Mouse (Mus musculus) kidney, postnatal 0 days (tissue): ENCODE measurements at regions not wholly inside any gene's neighbourhood (a gene's known extent, or its start where the extent isn't known, plus 50 kb on each side); places are given as distances from the start of the nearest gene placed in this dataset.

Experiments used
- ATAC-seq: fragments of 200-750 bp; cut with Nextera tagmentation; replicated peaks from 2 replicates; pipeline ENCODE4 v1.8.0; 2017; ENCODE audit warnings: low read depth, moderate number of reproducible peaks, moderate TSS enrichment, moderate library complexity; ENCODE audit not compliant: low FRiP score
- DNase-seq: peaks from one replicate; pipeline ENCODE4 v3.0.0-alpha.2; 2016; ENCODE audit warnings: low spot score
- H3K27ac ChIP-seq: fragments of 300-500 bp; sonication (generic); 2 replicates; pipeline ENCODE4 v1.5.1; 2014; ENCODE audit warnings: mild to moderate bottlenecking
- H3K27me3 ChIP-seq: fragments of 300-500 bp; sonication (generic); 2 replicates; pipeline ENCODE4 v1.6.1; 2014; ENCODE audit warnings: low read length, mixed read lengths; ENCODE audit not compliant: insufficient read depth
- H3K36me3 ChIP-seq: fragments of 300-500 bp; sonication (generic); 2 replicates; pipeline ENCODE4 v1.6.1; 2014; ENCODE audit warnings: low read length, mixed read lengths; ENCODE audit not compliant: insufficient read depth
- H3K4me1 ChIP-seq: fragments of 300-500 bp; sonication (generic); replicated peaks from 2 replicates; pipeline ENCODE4 v1.6.1; 2014; ENCODE audit warnings: antibody characterized with exemption, low read length, mixed read lengths; ENCODE audit not compliant: insufficient read depth
- H3K4me2 ChIP-seq: fragments of 300-500 bp; sonication (generic); 2 replicates; pipeline ENCODE4 v1.6.1; 2014; ENCODE audit warnings: mild to moderate bottlenecking, low read length, moderate library complexity, mixed read lengths
- H3K4me3 ChIP-seq: fragments of 300-500 bp; sonication (generic); replicated peaks from 2 replicates; pipeline ENCODE4 v1.5.1; 2014; ENCODE audit warnings: low read depth, low read length
- H3K9ac ChIP-seq: fragments of 300-500 bp; sonication (generic); 2 replicates; pipeline ENCODE4 v1.6.1; 2014; ENCODE audit warnings: low read depth, low read length
- H3K9me3 ChIP-seq: fragments of 300-500 bp; sonication (generic); replicated peaks from 2 replicates; pipeline ENCODE4 v1.6.1; 2016; ENCODE audit warnings: low read length, inconsistent platforms, mixed read lengths
- CTCF ChIP-seq: IDR thresholded peaks from 2 replicates; pipeline ENCODE4 v1.5.1; 2016; ENCODE audit warnings: antibody characterized with exemption, low read depth, mild to moderate bottlenecking, moderate library complexity
- WGBS: fragments of 180-500 bp; shearing (Covaris S2); extraction: QIAGEN DNeasy Blood & Tissue Kit; methylation state at CpG from one replicate; pipeline ENCODE4 v1.1.7; 2014; 5-methylcytosine and 5-hydroxymethylcytosine counted together

- ATAC-seq: peak; percentile 91
- peak; percentile 41 for DNase-seq
- Histone ChIP-seq H3K4me3 (no peak overlapping the region), H3K9ac (no peak overlapping the region), H3K27me3 (no peaks in the 10 kb centered on the region), H3K4me1 (no peaks in the 10 kb centered on the region; the same call in 1 of the 2 replicates), H3K9me3 (no peaks in the 10 kb centered on the region), H3K27ac (no peak overlapping the region), H3K36me3 (no peaks in the 10 kb centered on the region), H3K4me2 (no peak overlapping the region)
- no peak for TF ChIP-seq CTCF
- 30% methylated on average over 3 of the region's 3 CpGs for WGBS
These were observed 252.8 kb downstream of the Gm12728 start for GRCm38 (mm10) chr4:106042456-106042855.

DNA sequence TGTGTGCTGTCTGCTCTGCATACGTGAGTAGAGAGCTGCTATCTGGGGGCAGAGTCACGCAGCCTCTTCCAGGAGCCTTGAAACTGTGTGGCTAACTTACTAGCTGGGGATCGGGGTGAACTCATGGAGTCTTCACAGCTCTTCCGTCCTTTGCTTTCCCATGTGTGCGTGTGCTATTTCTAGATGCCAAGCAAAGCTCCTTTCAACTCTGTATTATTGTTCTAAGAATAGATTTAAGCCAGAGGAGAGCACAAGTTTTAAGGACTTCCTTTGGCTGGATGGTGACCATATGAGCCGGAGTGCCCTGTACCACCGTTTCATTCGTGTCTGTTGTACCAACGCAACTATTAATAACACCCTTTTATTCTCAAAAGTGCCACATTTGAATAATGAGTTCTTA lies 254.0 kb downstream of the Gm12728 start:
- no peak for TF ChIP-seq CTCF
- H3K27me3 ChIP-seq: no peaks in the 10 kb centered on the region
- H3K4me3 ChIP-seq: no peak overlapping the region
- H3K4me2 ChIP-seq: no peak overlapping the region
- DNase-seq (no peak), ATAC-seq (no peak)
- H3K4me1 ChIP-seq: no peaks in the 10 kb centered on the region; the same call in 1 of the 2 replicates
- H3K9me3 ChIP-seq: no peaks in the 10 kb centered on the region
- H3K27ac ChIP-seq: no peak overlapping the region
- no peak overlapping the region for H3K9ac ChIP-seq
- 81% methylated on average over 9 of the region's 9 CpGs for WGBS
- H3K36me3 ChIP-seq: no peaks in the 10 kb centered on the region

DNA sequence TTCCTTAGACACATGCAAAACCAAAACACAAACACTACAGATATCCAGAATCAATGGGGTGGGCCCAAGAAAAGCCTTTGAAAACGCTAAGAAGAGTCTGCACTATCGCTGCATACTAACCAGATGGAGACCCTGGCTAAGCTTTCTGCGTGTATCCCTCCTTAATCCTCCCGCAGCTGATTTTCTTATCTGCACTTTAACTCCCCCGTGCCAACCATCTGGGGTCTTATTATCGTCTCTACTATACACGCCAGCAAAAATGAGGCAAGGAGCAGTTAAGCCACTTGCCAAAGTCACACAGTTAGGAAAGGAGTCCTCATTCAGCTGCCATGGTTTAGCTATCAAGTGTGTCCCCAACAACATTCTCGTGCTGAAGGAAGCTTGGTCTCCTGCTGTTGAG lies 258.4 kb downstream of the Gm12728 start:
- no peak for ATAC-seq
- no peak for TF ChIP-seq CTCF
- no peak for DNase-seq
- Histone ChIP-seq H3K9ac (no peak overlapping the region), H3K9me3 (no peaks in the 10 kb centered on the region), H3K4me2 (no peak overlapping the region), H3K27me3 (no peaks in the 10 kb centered on the region), H3K36me3 (no peaks in the 10 kb centered on the region), H3K4me3 (no peak overlapping the region), H3K27ac (no peak overlapping the region), H3K4me1 (no peaks in the 10 kb centered on the region)
- WGBS: 69% methylated on average over 8 of the region's 8 CpGs

GRCm38 (mm10) chr4:106048797-106049196 lies 259.1 kb downstream of the Gm12728 start:
- H3K27ac ChIP-seq: no peak overlapping the region
- H3K4me3 ChIP-seq: no peak overlapping the region
- ATAC-seq: no peak
- H3K9ac ChIP-seq: no peak overlapping the region
- TF ChIP-seq CTCF: no peak
- no peaks in the 10 kb centered on the region for H3K9me3 ChIP-seq
- no peaks in the 10 kb centered on the region for H3K27me3 ChIP-seq
- no peaks in the 10 kb centered on the region for H3K4me1 ChIP-seq
- no peak for DNase-seq
- 78% methylated on average over 8 of the region's 8 CpGs for WGBS
- H3K36me3 ChIP-seq: no peaks in the 10 kb centered on the region
- no peak overlapping the region for H3K4me2 ChIP-seq

DNA sequence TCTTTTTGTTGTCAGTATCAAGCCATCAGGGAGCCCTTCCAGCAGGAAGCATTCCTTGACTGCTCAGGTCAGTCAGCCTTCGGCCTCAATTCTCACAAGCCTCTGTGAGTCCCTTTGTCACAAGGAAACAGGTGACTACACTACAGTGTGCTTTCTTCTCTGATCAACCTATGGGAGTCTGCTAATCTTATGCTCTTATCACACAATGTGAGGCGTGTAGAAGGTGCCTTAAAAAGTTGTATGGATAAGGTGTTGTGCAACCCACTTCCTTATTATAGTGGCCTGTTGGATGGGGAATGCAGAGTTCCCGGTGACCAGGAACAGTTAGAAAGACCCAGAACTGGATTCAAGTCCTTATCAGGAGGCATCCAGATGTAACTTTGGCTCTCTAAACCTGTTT lies 260.2 kb downstream of the Gm12728 start:
- Histone ChIP-seq H3K27me3 (no peaks in the 10 kb centered on the region), H3K4me3 (no peak overlapping the region), H3K4me2 (no peak overlapping the region), H3K4me1 (no peaks in the 10 kb centered on the region), H3K9ac (no peak overlapping the region), H3K36me3 (no peaks in the 10 kb centered on the region), H3K27ac (no peak overlapping the region), H3K9me3 (no peaks in the 10 kb centered on the region)
- TF ChIP-seq CTCF: no peak
- DNase-seq (no peak), ATAC-seq (no peak)
- WGBS: 63% methylated on average over 3 of the region's 3 CpGs

GRCm38 (mm10) chr4:106050297-106050696 lies 260.6 kb downstream of the Gm12728 start:
- DNase-seq (peak; percentile 82), ATAC-seq (no peak; the same call in 1 of the 2 replicates)
- no peaks in the 10 kb centered on the region for H3K9me3 ChIP-seq
- H3K36me3 ChIP-seq: no peaks in the 10 kb centered on the region
- no peaks in the 10 kb centered on the region for H3K27me3 ChIP-seq
- H3K27ac ChIP-seq: no peak overlapping the region
- no peak overlapping the region for H3K9ac ChIP-seq
- no peak overlapping the region for H3K4me2 ChIP-seq
- no peak overlapping the region for H3K4me3 ChIP-seq
- TF ChIP-seq CTCF: no peak
- no peaks in the 10 kb centered on the region for H3K4me1 ChIP-seq
- WGBS: 40% methylated on average over 3 of the region's 3 CpGs

- no peak overlapping the region for H3K27ac ChIP-seq
- H3K36me3 ChIP-seq: no peaks in the 10 kb centered on the region
- no peaks in the 10 kb centered on the region for H3K27me3 ChIP-seq
- ATAC-seq (no peak), DNase-seq (no peak)
- H3K9ac ChIP-seq: no peak overlapping the region
- TF ChIP-seq CTCF: no peak
- H3K4me2 ChIP-seq: no peak overlapping the region
- no peak overlapping the region for H3K4me3 ChIP-seq
- no peaks in the 10 kb centered on the region for H3K4me1 ChIP-seq
- WGBS: 41% methylated on average over 9 of the region's 9 CpGs
- no peaks in the 10 kb centered on the region for H3K9me3 ChIP-seq
These were observed 262.5 kb upstream of the Usp24 start for GRCm38 (mm10) chr4:106053496-106053895.
